Mouse (Mus musculus): ENCODE measurements around the gene Srcin1. TPM values are rescaled to one million over a fixed set of nuclear protein-coding genes. Genes with fewer than 3 reads are reported as not detected.

Gene Srcin1
- polyA plus RNA-seq, 1 experiment from 2014 or later, result 2.0 TPM

DNA sequence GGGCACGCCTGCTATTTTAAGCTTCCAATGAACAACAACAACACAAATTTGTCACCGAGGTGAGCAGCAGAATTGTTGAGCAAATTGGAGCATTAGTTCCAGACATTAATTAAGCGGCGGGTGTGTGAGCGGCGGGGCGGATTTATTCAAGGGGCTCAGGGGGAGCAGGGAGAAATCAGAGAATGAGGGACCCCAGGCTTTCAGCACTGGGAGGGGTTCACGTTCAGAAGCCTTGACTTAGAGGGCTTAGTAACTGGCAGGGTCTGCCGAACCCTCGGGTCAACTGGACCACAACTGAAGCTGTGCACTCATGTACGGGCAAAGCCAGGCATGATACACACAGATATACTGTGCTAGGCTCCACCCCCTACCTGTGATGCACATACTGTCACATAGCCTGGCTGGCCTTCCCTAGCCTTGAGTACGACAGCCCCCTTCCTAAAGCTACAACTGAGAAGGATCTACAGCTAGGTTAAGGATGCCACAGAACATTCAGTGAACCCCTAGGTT lies 38.4 kb downstream of the Srcin1 start:
- Histone ChIP-seq H3K9ac (no peak overlapping the region), H3K4me1 (peaks cover 48% of the 10 kb centered on the region), H3K27me3 (peaks cover 68% of the 10 kb centered on the region), H3K27ac (replicated peaks) (no peak overlapping the region), H3K36me3 (no peaks in the 10 kb centered on the region), H3K9me3 (replicated peaks) (no peaks in the 10 kb centered on the region), H3K4me2 (replicated peaks) (peak overlapping the region; percentile 80), H3K4me3 (replicated peaks) (peak overlapping the region; percentile 40)
- WGBS, result 25% methylated on average over 12 of the region's 12 CpGs
- no peak for ATAC-seq (ENCODE audit: insufficient number of reproducible peaks, low FRiP score, low TSS enrichment, low read depth)

DNA sequence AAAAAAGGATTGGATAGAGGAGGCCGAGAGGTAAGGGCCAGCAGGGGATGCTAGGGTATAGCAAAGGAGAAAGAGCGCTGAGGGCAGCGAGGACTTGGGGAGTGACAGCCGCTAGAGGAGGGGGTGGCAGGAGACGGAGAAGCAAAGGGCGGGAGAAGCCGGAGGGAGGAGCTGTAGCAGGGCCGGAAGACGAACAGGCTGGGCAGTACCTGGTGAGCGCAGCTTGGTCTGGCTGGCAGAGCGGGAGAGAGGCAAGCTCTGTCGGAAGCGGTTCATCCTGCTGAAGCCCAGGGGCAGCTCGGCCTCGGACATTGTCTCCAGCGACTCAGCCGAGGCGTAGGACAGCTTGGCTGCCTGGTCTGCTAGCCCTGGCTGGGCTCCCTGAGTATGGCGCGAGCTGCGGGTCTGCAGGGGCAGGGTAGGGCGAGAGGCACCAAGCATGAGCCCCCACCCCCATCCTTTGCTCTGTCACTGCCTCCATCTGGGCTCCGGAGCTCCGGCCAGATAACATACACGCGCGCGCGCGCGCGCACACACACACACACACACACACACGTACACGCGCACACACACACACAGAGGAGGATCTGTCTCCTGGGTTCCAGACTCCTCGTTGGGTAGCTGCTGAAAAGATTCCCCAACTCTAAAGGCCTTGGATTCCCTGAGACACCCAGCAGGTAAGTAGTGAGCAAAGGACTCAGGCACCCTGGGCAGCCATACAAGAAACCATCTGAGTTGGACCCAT lies 39.0 kb downstream of the Srcin1 start:
- peak overlapping the region; percentile 40 for H3K4me3 ChIP-seq (replicated peaks)
- H3K9ac ChIP-seq, result no peak overlapping the region; the same call in 1 of the 2 replicates
- ATAC-seq (ENCODE audit: insufficient number of reproducible peaks, low FRiP score, low TSS enrichment, low read depth), result no peak
- H3K9me3 ChIP-seq (replicated peaks), result no peaks in the 10 kb centered on the region
- no peaks in the 10 kb centered on the region for H3K36me3 ChIP-seq
- H3K27ac ChIP-seq (replicated peaks), result no peak overlapping the region
- H3K27me3 ChIP-seq, result peaks cover 74% of the 10 kb centered on the region
- WGBS, result 6% methylated on average over 36 of the region's 36 CpGs
- H3K4me2 ChIP-seq (replicated peaks), result peak overlapping the region; percentile 80
- H3K4me1 ChIP-seq, result peaks cover 54% of the 10 kb centered on the region

DNA sequence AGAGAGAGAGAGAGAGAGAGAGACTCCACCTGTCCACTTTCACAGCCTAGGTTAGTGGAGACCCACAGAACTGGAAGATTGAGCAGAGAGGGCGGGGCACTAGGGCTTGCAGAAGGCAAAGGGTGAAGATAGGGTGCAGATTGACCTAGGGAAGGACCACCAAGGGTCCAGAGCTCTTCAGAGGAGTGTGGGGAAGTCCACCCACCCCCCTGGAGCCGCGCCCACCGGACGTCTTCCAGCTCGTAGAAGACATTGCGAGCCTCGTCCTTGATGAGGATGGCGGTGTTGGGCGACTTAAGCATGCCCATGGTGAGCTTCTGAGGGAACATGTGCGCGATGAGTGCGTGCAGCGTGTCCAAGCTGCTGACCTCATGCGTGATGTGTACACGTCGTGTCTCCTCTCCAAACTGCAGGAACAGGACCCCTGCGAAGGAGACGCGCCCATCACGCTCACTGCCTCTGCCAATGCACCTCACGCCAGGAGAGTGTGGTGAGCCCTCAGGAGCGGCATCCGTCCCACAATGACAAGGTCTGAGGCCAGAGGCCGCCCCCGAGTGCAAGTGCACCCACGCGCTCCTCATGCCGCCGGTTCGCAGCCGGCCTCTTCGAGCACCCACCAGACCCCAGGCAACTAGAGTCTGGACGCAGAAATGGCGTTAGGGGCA lies 39.8 kb downstream of the Srcin1 start:
- Histone ChIP-seq H3K4me1 (peaks cover 57% of the 10 kb centered on the region), H3K9ac (no peak overlapping the region; the same call in 1 of the 2 replicates), H3K4me3 (replicated peaks) (peak overlapping the region; percentile 40)

DNA sequence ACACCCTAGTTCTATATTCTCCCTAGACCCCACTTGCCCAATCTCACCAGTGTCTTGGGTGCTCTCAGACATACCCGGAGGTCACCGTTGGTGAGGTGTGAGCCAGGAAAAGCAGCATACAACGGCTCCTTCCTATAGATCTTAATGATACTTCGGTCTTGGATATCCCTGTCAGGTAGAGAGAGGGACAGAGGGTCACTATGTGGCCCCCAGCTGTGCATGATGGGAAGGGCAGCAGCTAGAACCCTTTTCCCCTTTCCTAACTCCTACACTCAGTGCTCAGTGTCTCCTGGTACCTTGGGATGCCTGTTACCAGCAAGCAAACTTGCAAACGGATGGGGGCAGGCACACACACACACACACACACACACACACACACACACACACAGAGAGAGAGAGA lies 40.3 kb downstream of the Srcin1 start:
- Histone ChIP-seq H3K9me3 (replicated peaks) (no peaks in the 10 kb centered on the region), H3K4me1 (peaks cover 51% of the 10 kb centered on the region), H3K27ac (replicated peaks) (no peak overlapping the region), H3K27me3 (peaks cover 75% of the 10 kb centered on the region), H3K4me3 (replicated peaks) (no peak overlapping the region), H3K9ac (no peak overlapping the region), H3K4me2 (replicated peaks) (no peak overlapping the region), H3K36me3 (no peaks in the 10 kb centered on the region)
- no peak for ATAC-seq (ENCODE audit: insufficient number of reproducible peaks, low FRiP score, low TSS enrichment, low read depth)
- 43% methylated on average over 5 of the region's 5 CpGs for WGBS

More for the DNA sequence above, 39.8 kb downstream of the Srcin1 start:
- Histone ChIP-seq H3K4me2 (replicated peaks) (peak overlapping the region; percentile 80), H3K27me3 (peaks cover 77% of the 10 kb centered on the region), H3K36me3 (no peaks in the 10 kb centered on the region), H3K9me3 (replicated peaks) (no peaks in the 10 kb centered on the region), H3K27ac (replicated peaks) (no peak overlapping the region)
- no peak for ATAC-seq (ENCODE audit: insufficient number of reproducible peaks, low FRiP score, low TSS enrichment, low read depth)
- 19% methylated on average over 35 of the region's 35 CpGs for WGBS

DNA sequence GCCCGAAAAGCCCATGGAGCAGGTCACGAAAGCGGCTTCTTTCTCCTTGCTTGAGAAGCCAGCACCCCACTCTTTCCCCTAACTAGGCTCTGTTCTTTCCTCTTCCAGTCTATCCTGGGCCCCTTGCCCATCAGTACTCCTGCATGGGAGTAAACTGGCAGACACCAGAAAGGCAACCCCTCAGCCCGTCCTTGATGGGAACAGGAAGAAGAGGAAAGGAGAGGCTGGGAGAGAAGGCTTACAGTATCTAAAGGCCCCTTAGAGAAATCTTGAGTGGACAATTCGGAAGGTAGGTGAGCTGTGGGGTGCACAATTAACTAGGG lies 40.7 kb downstream of the Srcin1 start:
- peaks cover 47% of the 10 kb centered on the region for H3K4me1 ChIP-seq
- no peak overlapping the region for H3K9ac ChIP-seq
- H3K4me2 ChIP-seq (replicated peaks), result no peak overlapping the region
- H3K9me3 ChIP-seq (replicated peaks), result no peaks in the 10 kb centered on the region
- H3K4me3 ChIP-seq (replicated peaks), result peak overlapping the region; percentile 25
- 19% methylated on average over 5 of the region's 5 CpGs for WGBS
- ATAC-seq (ENCODE audit: insufficient number of reproducible peaks, low FRiP score, low TSS enrichment, low read depth), result no peak
- peaks cover 75% of the 10 kb centered on the region for H3K27me3 ChIP-seq
- H3K36me3 ChIP-seq, result no peaks in the 10 kb centered on the region
- no peak overlapping the region for H3K27ac ChIP-seq (replicated peaks)

DNA sequence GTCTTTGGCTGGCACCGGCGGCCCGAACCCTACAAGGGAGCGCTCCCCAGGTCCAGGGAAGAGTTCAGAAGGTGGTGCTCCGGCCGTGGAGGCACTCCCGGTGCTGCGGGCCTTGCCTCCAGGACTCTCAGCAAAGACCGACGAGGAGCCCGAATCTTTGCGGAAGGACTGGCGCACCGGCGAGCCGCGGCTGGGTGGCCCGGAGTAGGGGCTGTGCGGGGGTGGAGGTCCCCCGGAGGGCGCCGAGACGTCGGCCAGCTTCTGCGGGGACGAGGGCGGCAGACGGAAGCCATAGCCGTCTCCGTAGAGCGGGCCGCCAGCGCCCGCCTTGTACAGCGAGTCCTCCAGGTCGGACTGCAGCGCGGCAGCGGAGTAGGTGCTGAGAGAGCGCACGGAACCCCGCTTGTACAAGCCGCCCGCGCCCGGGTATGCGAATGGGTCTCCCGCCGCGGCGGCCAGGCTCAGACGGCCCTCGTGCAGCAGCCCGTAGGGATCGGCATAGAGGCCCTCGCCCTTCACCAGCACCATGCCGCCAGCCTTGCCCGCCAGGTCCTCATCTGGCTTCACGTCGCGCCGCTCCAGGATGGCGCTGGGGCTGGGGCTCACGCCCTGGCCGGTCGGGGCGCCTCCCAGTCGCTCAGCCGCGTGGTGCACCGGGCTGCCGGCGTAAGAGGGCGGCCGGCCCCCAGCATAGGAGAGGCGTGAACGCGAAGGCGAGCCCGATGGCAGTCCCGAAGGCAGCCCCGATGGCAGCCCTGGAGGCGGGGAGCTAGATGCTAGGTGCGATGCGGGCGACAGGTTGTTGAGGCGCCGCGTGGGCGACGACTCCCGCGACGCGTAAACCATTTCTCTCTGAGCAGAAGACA lies 41.3 kb downstream of the Srcin1 start:
- peak overlapping the region; percentile 25 for H3K4me3 ChIP-seq (replicated peaks)
- no peak overlapping the region for H3K27ac ChIP-seq (replicated peaks)
- H3K27me3 ChIP-seq, result peaks cover 75% of the 10 kb centered on the region
- H3K36me3 ChIP-seq, result no peaks in the 10 kb centered on the region
- 9% methylated on average over 94 of the region's 95 CpGs for WGBS
- peaks cover 47% of the 10 kb centered on the region for H3K4me1 ChIP-seq
- peak overlapping the region; percentile 42 for H3K4me2 ChIP-seq (replicated peaks)
- no peak for ATAC-seq (ENCODE audit: insufficient number of reproducible peaks, low FRiP score, low TSS enrichment, low read depth)
- no peaks in the 10 kb centered on the region for H3K9me3 ChIP-seq (replicated peaks)
- H3K9ac ChIP-seq, result no peak overlapping the region

DNA sequence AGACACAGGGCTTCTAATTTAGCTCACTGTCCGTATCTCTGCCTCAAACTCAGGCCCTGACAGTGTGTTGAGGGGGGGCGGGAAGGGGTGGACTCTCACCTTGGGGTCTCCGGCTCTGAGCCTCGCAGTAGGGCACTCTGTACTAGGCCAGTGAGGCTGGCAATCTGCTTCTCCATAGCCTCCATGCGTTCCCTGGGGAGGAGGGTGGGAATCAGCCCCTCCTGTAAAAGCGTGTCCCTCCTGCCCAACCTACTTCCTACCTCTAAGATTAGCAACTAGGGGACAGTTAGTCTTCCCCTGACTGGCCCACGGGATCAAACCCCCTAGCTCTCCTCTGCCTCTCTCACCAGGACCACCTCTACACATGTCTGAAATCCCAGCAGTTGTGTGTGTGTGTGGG lies 42.3 kb downstream of the Srcin1 start:
- H3K27me3 ChIP-seq, result peaks cover 69% of the 10 kb centered on the region
- H3K4me2 ChIP-seq (replicated peaks), result no peak overlapping the region
- peaks cover 47% of the 10 kb centered on the region for H3K4me1 ChIP-seq
- ATAC-seq (ENCODE audit: insufficient number of reproducible peaks, low FRiP score, low TSS enrichment, low read depth), result no peak
- no peak overlapping the region for H3K9ac ChIP-seq
- no peak overlapping the region for H3K4me3 ChIP-seq (replicated peaks)
- 26% methylated on average over 7 of the region's 7 CpGs for WGBS
- no peaks in the 10 kb centered on the region for H3K36me3 ChIP-seq
- H3K27ac ChIP-seq (replicated peaks), result no peak overlapping the region
- H3K9me3 ChIP-seq (replicated peaks), result no peaks in the 10 kb centered on the region

DNA sequence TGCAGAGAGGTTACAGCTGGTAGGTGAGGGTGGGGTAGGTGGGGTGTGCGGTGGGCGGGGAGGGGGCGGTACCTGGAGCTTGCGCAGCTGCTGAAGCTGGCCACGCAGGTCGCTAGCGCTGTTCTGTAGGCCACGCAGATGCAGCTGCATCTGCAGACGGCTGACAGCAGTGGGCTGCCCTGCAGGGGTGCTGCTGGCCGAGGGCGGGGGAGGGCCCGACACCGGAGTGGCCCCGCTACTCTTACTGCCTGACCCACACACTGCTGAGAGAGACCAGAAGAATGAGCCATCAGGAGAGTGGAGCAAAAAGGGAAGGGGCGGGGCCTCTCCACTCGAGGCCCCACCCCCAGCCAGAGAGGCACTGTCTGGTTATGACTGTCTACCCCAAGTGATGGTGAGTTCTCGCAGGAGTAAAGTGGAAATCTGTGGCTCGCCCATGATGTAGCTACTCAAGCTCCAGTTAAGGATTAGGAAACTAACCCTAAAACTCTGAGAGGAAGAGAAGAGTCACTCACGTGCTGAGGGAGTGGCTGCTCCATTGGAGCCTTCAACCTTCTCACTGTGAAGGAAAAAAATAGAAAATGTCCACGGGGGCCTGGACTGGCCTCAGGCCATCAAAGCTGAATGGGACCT lies 42.9 kb downstream of the Srcin1 start:
- H3K4me2 ChIP-seq (replicated peaks), result peak overlapping the region; percentile 40
- ATAC-seq (ENCODE audit: insufficient number of reproducible peaks, low FRiP score, low TSS enrichment, low read depth), result no peak
- H3K36me3 ChIP-seq, result no peaks in the 10 kb centered on the region
- peak overlapping the region; percentile 27 for H3K4me3 ChIP-seq (replicated peaks)
- H3K27ac ChIP-seq (replicated peaks), result no peak overlapping the region
- WGBS, result 3% methylated on average over 20 of the region's 20 CpGs
- H3K27me3 ChIP-seq, result peaks cover 68% of the 10 kb centered on the region
- no peaks in the 10 kb centered on the region for H3K9me3 ChIP-seq (replicated peaks)
- H3K9ac ChIP-seq, result no peak overlapping the region
- peaks cover 47% of the 10 kb centered on the region for H3K4me1 ChIP-seq

DNA sequence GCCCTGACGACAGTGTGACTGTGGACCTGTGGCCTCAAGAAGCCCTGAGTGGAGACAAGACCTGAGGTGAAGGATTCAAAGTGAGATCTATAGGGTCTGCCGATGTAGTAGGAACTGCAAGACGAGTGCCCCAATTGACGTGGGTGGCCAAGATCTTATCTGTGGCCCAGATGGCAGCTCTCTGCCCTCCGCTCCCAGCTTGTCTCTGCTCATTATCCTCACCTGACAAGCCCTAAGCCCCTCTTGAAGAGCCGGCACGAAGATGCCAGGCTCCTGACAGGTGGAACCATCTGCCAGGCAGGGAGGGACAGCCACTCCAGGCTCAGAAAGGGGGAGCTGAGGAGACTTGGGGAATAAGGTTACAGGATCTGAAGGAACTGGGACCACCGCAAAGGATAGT lies 43.6 kb downstream of the Srcin1 start:
- WGBS, result 10% methylated on average over 8 of the region's 8 CpGs
- no peak overlapping the region for H3K9ac ChIP-seq

DNA sequence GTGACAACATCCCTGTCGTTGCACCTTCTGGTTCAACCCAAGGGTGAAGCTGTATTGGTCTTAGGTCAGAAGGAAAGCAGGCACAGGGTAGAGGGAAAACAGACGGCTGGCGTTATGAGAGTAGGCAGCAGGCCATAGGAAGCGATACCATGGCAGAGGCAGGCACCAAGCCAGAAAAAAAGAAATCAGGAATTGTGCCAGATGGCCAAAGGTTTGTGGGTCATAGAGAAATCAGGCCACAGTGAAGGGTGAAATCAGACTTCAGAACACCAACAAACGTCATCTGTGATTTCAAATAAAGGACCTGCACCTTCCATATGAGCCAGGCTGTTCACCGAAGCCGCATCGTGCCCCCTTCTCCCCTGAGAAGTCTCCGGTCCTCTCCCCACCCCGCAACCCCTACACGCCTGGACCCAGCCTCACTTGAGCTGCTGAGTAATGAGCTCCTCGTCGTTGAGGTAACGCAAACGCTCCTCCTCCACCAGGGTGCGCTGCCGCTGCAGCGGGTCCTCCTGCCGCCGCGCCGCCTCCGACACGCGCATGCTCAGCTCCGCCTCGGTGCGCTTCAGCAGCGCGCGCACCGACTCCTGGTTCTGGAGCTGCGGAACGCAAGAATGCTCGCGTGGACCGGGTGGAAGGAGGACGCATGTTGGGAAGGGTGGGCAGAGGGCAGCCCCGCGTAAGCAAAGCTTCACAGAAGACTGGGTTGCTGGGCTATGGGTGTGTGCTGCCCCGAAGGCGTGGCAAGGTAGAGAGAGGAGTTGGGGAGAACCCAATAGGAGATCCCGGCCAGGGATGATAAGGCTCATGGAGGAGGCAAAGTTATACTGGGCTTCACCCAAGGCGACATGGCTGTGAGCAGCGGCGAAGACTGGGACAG lies 44.4 kb downstream of the Srcin1 start:
- Histone ChIP-seq H3K4me3 (replicated peaks) (peak overlapping the region; percentile 46), H3K36me3 (no peaks in the 10 kb centered on the region), H3K4me2 (replicated peaks) (peak overlapping the region; percentile 88), H3K4me1 (peaks cover 37% of the 10 kb centered on the region), H3K27me3 (peaks cover 54% of the 10 kb centered on the region), H3K9ac (no peak overlapping the region), H3K27ac (replicated peaks) (no peak overlapping the region), H3K9me3 (replicated peaks) (no peaks in the 10 kb centered on the region)
- WGBS, result 7% methylated on average over 46 of the region's 46 CpGs
- peak; percentile 45 for ATAC-seq (ENCODE audit: insufficient number of reproducible peaks, low FRiP score, low TSS enrichment, low read depth)

More for the DNA sequence above, 43.6 kb downstream of the Srcin1 start:
- Histone ChIP-seq H3K36me3 (no peaks in the 10 kb centered on the region), H3K4me2 (replicated peaks) (peak overlapping the region; percentile 88), H3K27me3 (peaks cover 61% of the 10 kb centered on the region), H3K4me3 (replicated peaks) (peak overlapping the region; percentile 46), H3K9me3 (replicated peaks) (no peaks in the 10 kb centered on the region), H3K4me1 (peaks cover 44% of the 10 kb centered on the region), H3K27ac (replicated peaks) (no peak overlapping the region)
- no peak for ATAC-seq (ENCODE audit: insufficient number of reproducible peaks, low FRiP score, low TSS enrichment, low read depth)

Data from embryonic facial prominence, embryonic 15.5 days (tissue).